Mouse (Mus musculus) MEL (cell line): ENCODE measurements around the gene Grpel1. TPM values are rescaled to one million over a fixed set of nuclear protein-coding genes. Genes with fewer than 3 reads are reported as not detected.

Experiments used
- DNase-seq: peaks from one replicate; pipeline ENCODE4 v3.0.0; 2011; ENCODE audit warnings: low read depth, low spot score
- H3K27ac ChIP-seq: 2 replicates; pipeline ENCODE4 v1.5.1; 2012; ENCODE audit warnings: low read depth, mild to moderate bottlenecking, control low read depth, low read length, moderate library complexity; ENCODE audit not compliant: control insufficient read depth
- H3K27me3 ChIP-seq, 2 experiments: fragments of 150-350 bp in 1 of 2; sonication (generic) in 1 of 2; 2 replicates each; pipeline ENCODE4 v1.6.1; 2012; ENCODE audit warnings: low read length in 2 of 2, mild to moderate bottlenecking in 2 of 2, improper control_type of control experiment in 1 of 2, moderate library complexity in 1 of 2; ENCODE audit not compliant: insufficient read depth in 2 of 2, control insufficient read depth in 1 of 2
- H3K36me3 ChIP-seq, 2 experiments: 2 replicates each; pipeline ENCODE4 v1.6.1; 2012 to 2014; ENCODE audit warnings: low read length in 2 of 2, improper control_type of control experiment in 1 of 2, inconsistent platforms in 1 of 2, mild to moderate bottlenecking in 1 of 2; ENCODE audit not compliant: insufficient read depth in 2 of 2, control insufficient read depth in 1 of 2
- H3K4me1 ChIP-seq, 2 experiments: fragments of 150-350 bp in 1 of 2; sonication (generic) in 1 of 2; 2 replicates each; pipeline ENCODE4 v1.6.1; 2012; ENCODE audit warnings: low read length in 2 of 2, improper control_type of control experiment in 1 of 2, mild to moderate bottlenecking in 1 of 2; ENCODE audit not compliant: insufficient read depth in 2 of 2, control insufficient read depth in 1 of 2
- H3K4me3 ChIP-seq, 2 experiments: fragments of 150-350 bp in 1 of 2; sonication (generic) in 1 of 2; 2 replicates each; pipeline ENCODE4 v1.5.1; 2012; ENCODE audit warnings: low read depth in 2 of 2, low read length in 2 of 2, mild to moderate bottlenecking in 2 of 2, moderate library complexity in 2 of 2, control low read depth in 1 of 2, improper control_type of control experiment in 1 of 2; ENCODE audit not compliant: control insufficient read depth in 1 of 2, insufficient read depth in 1 of 2
- H3K79me2 ChIP-seq: 2 replicates; pipeline ENCODE4 v1.6.1; 2012; ENCODE audit warnings: mild to moderate bottlenecking, low read length, moderate library complexity; ENCODE audit not compliant: control insufficient read depth, poor library complexity, insufficient read depth
- H3K9ac ChIP-seq: 2 replicates; pipeline ENCODE4 v1.6.1; 2012; ENCODE audit warnings: low read depth, mild to moderate bottlenecking, control low read depth, low read length, moderate library complexity; ENCODE audit not compliant: control insufficient read depth, poor library complexity, severe bottlenecking
- H3K9me3 ChIP-seq: fragments of 150-350 bp; sonication (generic); replicated peaks from 2 replicates; pipeline ENCODE4 v1.6.1; 2012; ENCODE audit warnings: mild to moderate bottlenecking, low read length, improper control_type of control experiment, moderate library complexity; ENCODE audit not compliant: insufficient read depth
- CHD1 ChIP-seq: IDR thresholded peaks from 2 replicates; pipeline ENCODE4 v1.6.1; 2012; ENCODE audit warnings: low read depth, mild to moderate bottlenecking, inconsistent platforms, low read length, improper control_type of control experiment
- CHD2 ChIP-seq: IDR thresholded peaks from 2 replicates; pipeline ENCODE4 v1.6.1; 2011; ENCODE audit warnings: low read length, improper control_type of control experiment
- CTCF ChIP-seq, 3 experiments: IDR thresholded peaks in 2 of 3; conservative IDR thresholded peaks in 1 of 3; 2 replicates each; pipeline ENCODE4 v1.5.1; 2011 to 2012; ENCODE audit warnings: low read length in 3 of 3, low read depth in 2 of 3, mild to moderate bottlenecking in 2 of 3, improper control_type of control experiment in 1 of 3, inconsistent platforms in 1 of 3, mixed read lengths in 1 of 3, moderate library complexity in 1 of 3; ENCODE audit not compliant: control insufficient read depth in 1 of 3, insufficient read depth in 1 of 3, poor library complexity in 1 of 3, severe bottlenecking in 1 of 3
- E2F4 ChIP-seq: IDR thresholded peaks from 2 replicates; pipeline ENCODE4 v1.6.1; 2011; ENCODE audit warnings: low read depth, low read length, improper control_type of control experiment, borderline replicate concordance
- EP300 ChIP-seq, 2 experiments: IDR thresholded peaks; 2 replicates each; pipeline ENCODE4 v1.6.1; 2011; ENCODE audit warnings: improper control_type of control experiment in 2 of 2, low read length in 2 of 2, low read depth in 1 of 2, mild to moderate bottlenecking in 1 of 2
- ETS1 ChIP-seq: IDR thresholded peaks from 2 replicates; pipeline ENCODE4 v1.6.1; 2012; ENCODE audit warnings: low read depth, mild to moderate bottlenecking, inconsistent platforms, low read length, improper control_type of control experiment, moderate library complexity
- GABPA ChIP-seq: IDR thresholded peaks from 2 replicates; pipeline ENCODE4 v1.6.1; 2012; ENCODE audit warnings: low read depth, mild to moderate bottlenecking, inconsistent platforms, low read length, improper control_type of control experiment, moderate library complexity
- HCFC1 ChIP-seq: IDR thresholded peaks from 2 replicates; pipeline ENCODE4 v1.6.1; 2012; ENCODE audit warnings: low read depth, mild to moderate bottlenecking, inconsistent platforms, low read length, improper control_type of control experiment, moderate library complexity
- JUND ChIP-seq: IDR thresholded peaks from 2 replicates; pipeline ENCODE4 v1.6.1; 2011; ENCODE audit warnings: low read depth, mild to moderate bottlenecking, improper control_type of control experiment, low read length
- KAT2A ChIP-seq: conservative IDR thresholded peaks from 2 replicates; pipeline ENCODE4 v1.6.1; 2012; ENCODE audit warnings: low read depth, low read length, improper control_type of control experiment, inconsistent platforms
- MAX ChIP-seq: IDR thresholded peaks from 2 replicates; pipeline ENCODE4 v1.6.1; 2011; ENCODE audit warnings: low read length, improper control_type of control experiment
- MXI1 ChIP-seq: IDR thresholded peaks from 2 replicates; pipeline ENCODE4 v1.6.1; 2011; ENCODE audit warnings: mild to moderate bottlenecking, low read depth, low read length, improper control_type of control experiment
- MYC ChIP-seq: IDR thresholded peaks from 2 replicates; pipeline ENCODE4 v1.6.1; 2011; ENCODE audit warnings: low read depth, mild to moderate bottlenecking, low read length, improper control_type of control experiment, moderate library complexity
- NELFE ChIP-seq: IDR thresholded peaks from 2 replicates; pipeline ENCODE4 v1.6.1; 2011; ENCODE audit warnings: low read depth, low read length, improper control_type of control experiment
- NRF1 ChIP-seq: IDR thresholded peaks from 2 replicates; pipeline ENCODE4 v1.6.1; 2014; ENCODE audit warnings: low read depth, mild to moderate bottlenecking, inconsistent platforms, low read length, improper control_type of control experiment, moderate library complexity; ENCODE audit not compliant: poor library complexity, insufficient read depth, severe bottlenecking
- POLR2A ChIP-seq, 2 experiments: IDR thresholded peaks; 2 replicates each; pipeline ENCODE4 v1.6.1; 2011 to 2012; ENCODE audit warnings: low read length in 2 of 2, mild to moderate bottlenecking in 2 of 2, control low read depth in 1 of 2, improper control_type of control experiment in 1 of 2, low read depth in 1 of 2, moderate library complexity in 1 of 2; ENCODE audit not compliant: control insufficient read depth in 1 of 2, insufficient read depth in 1 of 2, poor library complexity in 1 of 2
- POLR2AphosphoS2 ChIP-seq: IDR thresholded peaks from 2 replicates; pipeline ENCODE4 v1.6.1; 2011; ENCODE audit warnings: low read length, improper control_type of control experiment
- POLR2AphosphoS5 ChIP-seq: IDR thresholded peaks from 2 replicates; pipeline ENCODE4 v1.6.1; 2012; ENCODE audit warnings: low read depth, borderline replicate concordance, mild to moderate bottlenecking, inconsistent platforms, low read length, moderate library complexity, mixed read lengths
- RAD21 ChIP-seq: IDR thresholded peaks from 2 replicates; pipeline ENCODE4 v1.6.1; 2011; ENCODE audit warnings: mild to moderate bottlenecking, low read depth, low read length, improper control_type of control experiment
- RCOR1 ChIP-seq: IDR thresholded peaks from 2 replicates; pipeline ENCODE4 v1.6.1; 2012; ENCODE audit warnings: low read depth, mild to moderate bottlenecking, inconsistent platforms, low read length, improper control_type of control experiment
- USF1 ChIP-seq: IDR thresholded peaks from 2 replicates; pipeline ENCODE4 v1.6.1; 2014; ENCODE audit warnings: low read depth, mild to moderate bottlenecking, inconsistent platforms, low read length, improper control_type of control experiment, moderate library complexity
- USF2 ChIP-seq, 2 experiments: IDR thresholded peaks; 2 replicates each; pipeline ENCODE4 v1.6.1; 2011 to 2012; ENCODE audit warnings: improper control_type of control experiment in 2 of 2, low read length in 2 of 2, borderline replicate concordance in 1 of 2, inconsistent platforms in 1 of 2, low read depth in 1 of 2, mild to moderate bottlenecking in 1 of 2; ENCODE audit not compliant: insufficient read depth in 1 of 2
- ZKSCAN1 ChIP-seq: IDR thresholded peaks from 2 replicates; pipeline ENCODE4 v1.6.1; 2012; ENCODE audit warnings: low read depth, mild to moderate bottlenecking, inconsistent platforms, low read length, improper control_type of control experiment, moderate library complexity
- ZNF384 ChIP-seq: IDR thresholded peaks from 2 replicates; pipeline ENCODE4 v1.6.1; 2012; ENCODE audit warnings: low read depth, mild to moderate bottlenecking, inconsistent platforms, low read length, improper control_type of control experiment
- polyA plus RNA-seq, 2 experiments: library from polyadenylated mRNA; stranded (reverse) in 1 of 2; unstranded in 1 of 2; fragments of >175 nt in 1 of 2; fragments of >200 nt in 1 of 2; gene quantifications; 2 replicates each; pipeline versions ENCODE4 v1.2.1 to v1.2.4; 2012; ENCODE audit warnings: low replicate concordance in 2 of 2, low read depth in 1 of 2; ENCODE audit not compliant: insufficient read length in 2 of 2, insufficient read depth in 1 of 2, missing spikeins in 1 of 2
- total RNA-seq: library from RNA; depleted of rRNA; stranded (reverse); fragments of 300-350 nt; gene quantifications from 2 replicates; pipeline ENCODE4 v1.2.3, GENCODE M21; 2012

Gene Grpel1
- total and polyA plus RNA-seq, 3 experiments: 41.1 to 87.4 (median 75.7) TPM

DNA sequence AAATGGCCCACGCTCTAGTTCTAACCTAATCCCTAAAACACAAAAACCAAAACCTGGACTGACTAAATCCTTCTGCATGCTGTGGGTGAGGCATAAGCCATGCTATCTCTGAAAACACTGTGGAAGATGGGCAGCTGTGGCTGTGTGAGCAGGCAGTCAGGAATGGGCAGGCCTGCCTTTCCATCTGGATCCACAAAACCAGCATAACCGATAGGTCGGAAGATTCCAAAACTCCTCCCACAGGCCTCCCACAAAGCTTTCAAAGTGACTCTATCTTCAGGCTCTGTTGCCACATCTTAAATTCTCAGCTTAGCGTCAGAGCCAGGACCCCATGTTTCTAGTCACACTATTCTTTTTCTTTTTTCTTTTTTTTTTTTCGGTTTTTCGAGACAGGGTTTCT is 29.1 kb downstream of the Grpel1 start (continued):
- TF ChIP-seq EP300 (IDR thresholded peaks at IDR 0.05; ENCODE audit: low read depth in 1 of 2, low read length in 2 of 2) (no peak), POLR2A (IDR thresholded peaks at IDR 0.05; ENCODE audit: control insufficient read depth in 1 of 2, insufficient read depth in 1 of 2, low read depth in 1 of 2, low read length in 2 of 2, poor library complexity in 1 of 2) (no peak)

DNA sequence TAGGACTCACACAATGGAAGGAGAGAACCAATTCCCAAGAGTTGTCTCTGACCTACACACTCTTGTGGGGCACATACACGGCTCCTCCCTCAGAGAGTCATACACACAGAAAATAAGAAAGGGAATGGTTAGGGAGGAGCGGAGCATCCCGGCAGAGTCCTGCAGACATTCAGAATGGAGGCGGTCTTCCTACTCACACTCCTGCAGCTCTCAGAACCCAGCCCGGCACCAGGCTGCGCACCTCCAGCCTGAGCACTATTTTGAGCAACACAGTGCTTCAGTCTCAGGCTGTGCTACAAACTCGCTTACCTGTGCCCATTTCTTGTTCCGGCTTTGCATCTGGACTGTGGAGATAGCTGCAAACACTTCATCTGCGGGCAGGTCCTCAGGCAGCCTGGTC is 29.9 kb downstream of the Grpel1 start:
- H3K27ac ChIP-seq: no peak overlapping the region
- H3K4me3 ChIP-seq: no peak overlapping the region
- H3K36me3 ChIP-seq: peaks cover 0 to 2% of the 10 kb centered on the region in 2 experiments; a peak in 2 of 4 replicates
- TF ChIP-seq NELFE (no peak), RAD21 (no peak), NRF1 (no peak), HCFC1 (no peak), RCOR1 (no peak), CTCF (IDR thresholded peaks at IDR 0.05 in 2 of 3, conservative IDR thresholded peaks at IDR 0.05 in 1 of 3; ENCODE audit: control insufficient read depth in 1 of 3, insufficient read depth in 1 of 3, low read depth in 2 of 3, low read length in 3 of 3, poor library complexity in 1 of 3, severe bottlenecking in 1 of 3) (no peak), GABPA (no peak), JUND (no peak), E2F4 (no peak), USF1 (no peak)
- H3K27me3 ChIP-seq: no peaks in the 10 kb centered on the region
- no peaks in the 10 kb centered on the region for H3K9me3 ChIP-seq
- H3K4me1 ChIP-seq: no peaks in the 10 kb centered on the region
- H3K9ac ChIP-seq: no peak overlapping the region
- H3K79me2 ChIP-seq: no peaks in the 10 kb centered on the region
- no peak for DNase-seq

DNA sequence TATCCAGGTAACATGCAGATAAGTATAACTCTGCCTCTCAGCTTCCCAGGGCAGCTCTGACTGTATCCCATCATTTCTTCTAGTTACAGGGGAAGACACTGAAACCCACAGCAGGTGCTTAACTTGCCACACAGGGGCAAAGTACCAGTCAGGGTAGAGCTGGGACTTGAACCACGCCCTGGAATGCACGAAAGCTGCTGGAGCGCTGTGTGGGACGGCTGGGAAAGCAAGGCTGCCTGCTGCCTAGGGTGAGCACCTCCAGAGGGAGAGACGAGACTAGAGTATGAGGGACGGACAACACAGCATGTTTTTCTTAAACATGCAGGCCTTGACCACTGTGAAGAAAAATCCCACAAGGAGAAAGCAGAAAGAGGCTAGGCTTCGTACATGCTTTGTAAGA is 40.4 kb downstream of the Grpel1 start:
- H3K79me2 ChIP-seq: no peaks in the 10 kb centered on the region
- H3K4me1 ChIP-seq: no peaks in the 10 kb centered on the region
- DNase-seq: no peak
- no peaks in the 10 kb centered on the region for H3K27me3 ChIP-seq
- H3K36me3 ChIP-seq: no peaks in the 10 kb centered on the region; a peak in 1 of 4 replicates
- no peak overlapping the region for H3K27ac ChIP-seq
- TF ChIP-seq MAX (no peak), POLR2AphosphoS2 (no peak), MXI1 (no peak), USF2 (IDR thresholded peaks at IDR 0.05; ENCODE audit: borderline replicate concordance in 1 of 2, insufficient read depth in 1 of 2, low read depth in 1 of 2, low read length in 2 of 2) (no peak), CTCF (IDR thresholded peaks at IDR 0.05 in 2 of 3, conservative IDR thresholded peaks at IDR 0.05 in 1 of 3; ENCODE audit: control insufficient read depth in 1 of 3, insufficient read depth in 1 of 3, low read depth in 2 of 3, low read length in 3 of 3, poor library complexity in 1 of 3, severe bottlenecking in 1 of 3) (no peak), ZNF384 (no peak), CHD2 (no peak), POLR2A (IDR thresholded peaks at IDR 0.05; ENCODE audit: control insufficient read depth in 1 of 2, insufficient read depth in 1 of 2, low read depth in 1 of 2, low read length in 2 of 2, poor library complexity in 1 of 2) (no peak), NELFE (no peak), ETS1 (no peak), ZKSCAN1 (no peak), EP300 (IDR thresholded peaks at IDR 0.05; ENCODE audit: low read depth in 1 of 2, low read length in 2 of 2) (no peak), KAT2A (no peak), CHD1 (no peak), RCOR1 (no peak), HCFC1 (no peak), POLR2AphosphoS5 (no peak), MYC (no peak)
- TF ChIP-seq, all 39 proteins: peak for 0
- no peak overlapping the region for H3K9ac ChIP-seq
- no peaks in the 10 kb centered on the region for H3K9me3 ChIP-seq
- H3K4me3 ChIP-seq: no peak overlapping the region
